Mouse (Mus musculus): ENCODE measurements around the gene Mthfsd. TPM values are rescaled to one million over a fixed set of nuclear protein-coding genes. Genes with fewer than 3 reads are reported as not detected.

The Mthfsd gene
- total and polyA plus RNA-seq, 3 experiments: 46.1 to 62.6 TPM; not detected in 1

DNA sequence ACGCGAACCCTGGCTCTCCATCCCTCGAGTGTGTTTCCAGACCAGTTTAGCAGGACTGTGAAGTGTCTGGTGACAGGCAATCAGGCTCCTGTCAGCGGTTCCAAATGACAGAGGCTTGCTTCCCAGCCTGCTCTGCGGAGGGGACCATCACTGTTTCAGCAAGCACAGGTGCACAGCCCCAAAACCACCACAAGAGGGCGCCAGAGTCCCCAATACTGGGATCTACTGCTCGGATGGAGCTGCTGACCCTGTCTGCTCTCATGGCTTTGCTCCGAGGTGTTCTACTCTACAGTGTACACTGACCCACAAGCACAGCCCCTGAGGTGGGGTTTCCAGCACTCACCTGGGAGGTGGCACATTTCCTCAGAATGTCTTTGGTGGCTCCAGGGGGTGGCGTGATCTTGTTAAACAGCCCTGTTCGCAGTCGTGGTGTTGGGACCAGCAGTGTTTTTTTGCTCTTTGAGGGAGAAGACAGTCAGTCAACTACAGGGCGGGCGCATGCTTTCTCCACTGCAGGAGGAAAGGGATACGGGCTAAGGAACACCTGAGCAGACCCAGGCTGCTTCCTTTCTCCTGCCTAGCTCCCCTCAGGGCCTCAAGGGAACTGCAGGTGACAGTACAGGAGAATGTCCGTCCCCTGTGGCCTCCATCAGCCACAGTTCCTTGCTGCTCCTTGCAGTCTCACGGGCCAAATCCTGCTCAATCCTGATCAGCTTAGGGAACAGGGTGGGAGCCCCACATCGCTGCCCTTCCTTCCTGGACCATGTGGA is 4.0 kb downstream of the Mthfsd start:
- Histone ChIP-seq H3K27me3 (ENCODE audit: control insufficient read depth in 1 of 2, insufficient read depth in 2 of 2, low read length in 2 of 2) (no peaks in the 10 kb centered on the region), H3K4me1 (ENCODE audit: control insufficient read depth in 1 of 2, insufficient read depth in 2 of 2, low read length in 2 of 2) (peaks cover 0 to 5% of the 10 kb centered on the region in 2 experiments; a peak in 1 of 4 replicates), H3K27ac (ENCODE audit: control insufficient read depth, low read depth, low read length) (no peak overlapping the region), H3K36me3 (ENCODE audit: control insufficient read depth in 1 of 2, insufficient read depth in 2 of 2, low read length in 2 of 2) (peaks cover 0 to 3% of the 10 kb centered on the region in 2 experiments; a peak in 1 of 4 replicates), H3K9ac (ENCODE audit: control insufficient read depth, low read depth, low read length, poor library complexity, severe bottlenecking) (no peak overlapping the region), H3K9me3 (replicated peaks; ENCODE audit: insufficient read depth, low read length) (no peaks in the 10 kb centered on the region), H3K79me2 (ENCODE audit: control insufficient read depth, insufficient read depth, low read length, poor library complexity) (peaks cover 13% of the 10 kb centered on the region), H3K4me3 (ENCODE audit: control insufficient read depth in 1 of 2, insufficient read depth in 1 of 2, low read depth in 2 of 2, low read length in 2 of 2) (no peak overlapping the region)
- TF ChIP-seq CTCF (IDR thresholded peaks at IDR 0.05 in 2 of 3, conservative IDR thresholded peaks at IDR 0.05 in 1 of 3; ENCODE audit: control insufficient read depth in 1 of 3, insufficient read depth in 1 of 3, low read depth in 2 of 3, low read length in 3 of 3, poor library complexity in 1 of 3, severe bottlenecking in 1 of 3) (peak; percentile 94 to 98 (median 96)), ZC3H11A (IDR thresholded peaks at IDR 0.05; ENCODE audit: low read depth, low read length) (peak; percentile 48; the same call in 1 of the 2 replicates), RAD21 (IDR thresholded peaks at IDR 0.05; ENCODE audit: low read depth, low read length) (peak; percentile 73), MXI1 (IDR thresholded peaks at IDR 0.05; ENCODE audit: low read depth, low read length) (no peak), SMC3 (IDR thresholded peaks at IDR 0.05; ENCODE audit: low read depth, low read length) (peak; percentile 76)
- DNase-seq (ENCODE audit: low read depth, low spot score): peak; percentile 81

DNA sequence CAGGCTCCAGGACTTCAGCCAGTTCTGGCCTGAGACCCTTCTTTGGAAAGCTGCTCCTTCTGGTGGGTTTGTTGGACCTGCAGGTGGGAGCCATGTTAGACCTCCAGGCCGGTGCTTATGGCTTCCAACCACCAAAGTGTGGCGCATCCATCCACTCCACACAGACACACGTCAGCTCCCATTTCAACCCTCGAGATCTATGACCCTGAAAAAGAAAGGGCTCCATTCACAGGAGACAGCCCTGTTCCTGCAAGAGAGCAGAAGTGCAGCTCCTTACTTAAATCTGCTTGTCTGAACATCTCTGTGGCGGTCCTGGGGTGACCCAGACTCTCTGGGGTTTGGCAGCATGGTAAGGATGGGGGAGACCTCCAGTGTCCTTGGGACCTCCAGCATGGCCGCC is 14.7 kb downstream of the Mthfsd start:
- H3K27ac ChIP-seq (ENCODE audit: control insufficient read depth, low read depth, low read length): no peak overlapping the region
- H3K27me3 ChIP-seq (ENCODE audit: control insufficient read depth in 1 of 2, insufficient read depth in 2 of 2, low read length in 2 of 2): no peaks in the 10 kb centered on the region
- H3K9me3 ChIP-seq (replicated peaks; ENCODE audit: insufficient read depth, low read length): no peaks in the 10 kb centered on the region
- H3K9ac ChIP-seq (ENCODE audit: control insufficient read depth, low read depth, low read length, poor library complexity, severe bottlenecking): no peak overlapping the region
- H3K79me2 ChIP-seq (ENCODE audit: control insufficient read depth, insufficient read depth, low read length, poor library complexity): no peaks in the 10 kb centered on the region
- H3K4me3 ChIP-seq (ENCODE audit: control insufficient read depth in 1 of 2, insufficient read depth in 1 of 2, low read depth in 2 of 2, low read length in 2 of 2): no peak overlapping the region
- no peaks in the 10 kb centered on the region for H3K4me1 ChIP-seq (ENCODE audit: control insufficient read depth in 1 of 2, insufficient read depth in 2 of 2, low read length in 2 of 2)
- H3K36me3 ChIP-seq (ENCODE audit: control insufficient read depth in 1 of 2, insufficient read depth in 2 of 2, low read length in 2 of 2): no peaks in the 10 kb centered on the region
- DNase-seq (ENCODE audit: low read depth, low spot score): no peak
- no peak for TF ChIP-seq USF2 (IDR thresholded peaks at IDR 0.05; ENCODE audit: borderline replicate concordance in 1 of 2, insufficient read depth in 1 of 2, low read depth in 1 of 2, low read length in 2 of 2)
- no peak for TF ChIP-seq TBP (IDR thresholded peaks at IDR 0.05; ENCODE audit: low read depth, low read length)
- no peak for TF ChIP-seq GABPA (IDR thresholded peaks at IDR 0.05; ENCODE audit: low read depth, low read length)
- no peak for TF ChIP-seq ZMIZ1 (IDR thresholded peaks at IDR 0.05; ENCODE audit: low read depth, low read length)
- no peak for TF ChIP-seq MAFK (IDR thresholded peaks at IDR 0.05; ENCODE audit: borderline replicate concordance, low read depth, low read length)
- TF ChIP-seq ZNF384 (IDR thresholded peaks at IDR 0.05; ENCODE audit: low read depth, low read length): no peak
- TF ChIP-seq ZC3H11A (IDR thresholded peaks at IDR 0.05; ENCODE audit: low read depth, low read length): no peak
- TF ChIP-seq RCOR1 (IDR thresholded peaks at IDR 0.05; ENCODE audit: low read depth, low read length): no peak
- no peak for TF ChIP-seq E2F4 (IDR thresholded peaks at IDR 0.05; ENCODE audit: borderline replicate concordance, low read depth, low read length)
- TF ChIP-seq MAZ (IDR thresholded peaks at IDR 0.05; ENCODE audit: low read depth, low read length): no peak
- TF ChIP-seq SMC3 (IDR thresholded peaks at IDR 0.05; ENCODE audit: low read depth, low read length): no peak
- TF ChIP-seq ZKSCAN1 (IDR thresholded peaks at IDR 0.05; ENCODE audit: low read depth, low read length): no peak
- TF ChIP-seq POLR2AphosphoS5 (IDR thresholded peaks at IDR 0.05; ENCODE audit: borderline replicate concordance, low read depth, low read length): no peak
- no peak for TF ChIP-seq HCFC1 (IDR thresholded peaks at IDR 0.05; ENCODE audit: low read depth, low read length)
- no peak for TF ChIP-seq NELFE (IDR thresholded peaks at IDR 0.05; ENCODE audit: low read depth, low read length)
- TF ChIP-seq RAD21 (IDR thresholded peaks at IDR 0.05; ENCODE audit: low read depth, low read length): no peak
- TF ChIP-seq SIN3A (IDR thresholded peaks at IDR 0.05; ENCODE audit: low read length): no peak

Data from MEL (cell line).